ENCODE assay signal across 24 mouse cellular contexts in genomic region chr12:32203695-32204094, GRCm38 (mm10). TPM values are rescaled to one million over a fixed set of nuclear protein-coding genes. Genes with fewer than 3 reads are reported as not detected.
DNase-seq lines count a peak whose midpoint lies in the region; ATAC-seq lines count a peak whose summit lies in the region.
"Had no signal": no experiment of that assay in that cellular context is flagged by ENCODE, and none has a peak within 500 bp of the region (broad histone marks: within the 10 kb centered on the region; RNA-seq: fewer than 3 reads in every experiment).

No protein-coding gene starts in this region.

- no peak overlapping the region for H3K4me3 ChIP-seq in neural tube, embryonic 12.5 days
- H3K4me3 ChIP-seq in neural tube, embryonic 15.5 days (replicated peaks) = no peak overlapping the region
- H3K4me3 ChIP-seq: embryonic facial prominence, embryonic 10.5 days; heart, embryonic 15.5 days; hindbrain, embryonic 15.5 days; midbrain, embryonic 10.5 days had no signal

- no peak overlapping the region for H3K9ac ChIP-seq in neural tube, embryonic 12.5 days
- no peak overlapping the region for H3K9ac ChIP-seq in neural tube, embryonic 15.5 days (replicated peaks)
- H3K9ac ChIP-seq: forebrain, postnatal 0 days; heart, embryonic 15.5 days; hindbrain, embryonic 15.5 days; liver, postnatal 0 days had no signal

- no peaks in the 10 kb centered on the region for H3K36me3 ChIP-seq in neural tube, embryonic 12.5 days
- no peaks in the 10 kb centered on the region for H3K36me3 ChIP-seq in neural tube, embryonic 15.5 days
- H3K36me3 ChIP-seq in splenic B cell, adult 2 months (ENCODE audit: control insufficient read depth, insufficient read depth, low read length, poor library complexity, severe bottlenecking) = peaks cover 4% of the 10 kb centered on the region
- H3K36me3 ChIP-seq: embryonic facial prominence, embryonic 10.5 days; heart, embryonic 15.5 days; hindbrain, embryonic 15.5 days; midbrain, embryonic 10.5 days had no signal

- no peak for ATAC-seq in neural tube, embryonic 12.5 days (ENCODE audit: low FRiP score, low read depth)
- no peak for ATAC-seq in neural tube, embryonic 15.5 days (ENCODE audit: low FRiP score)
- ATAC-seq: forebrain, postnatal 0 days; intestine, postnatal 0 days; liver, postnatal 0 days had no signal

- H3K27me3 ChIP-seq in neural tube, embryonic 12.5 days (replicated peaks) = no peaks in the 10 kb centered on the region
- H3K27me3 ChIP-seq in neural tube, embryonic 15.5 days (replicated peaks) = no peaks in the 10 kb centered on the region
- H3K27me3 ChIP-seq in splenic B cell, adult 2 months (ENCODE audit: control insufficient read depth, insufficient read depth, low read length, poor library complexity, severe bottlenecking) = no peaks in the 10 kb centered on the region
- H3K27me3 ChIP-seq: heart, embryonic 15.5 days; hindbrain, embryonic 15.5 days had no signal

- peak; percentile 70 for DNase-seq in CD4-positive, CD25-positive, alpha-beta regulatory T cell, adult 2 months (ENCODE audit: low read depth, low spot score)
- peak; percentile 28 for DNase-seq in R1 (ENCODE audit: low read depth, low spot score)
- DNase-seq in splenic B cell, adult 2 months (ENCODE audit: low read depth, low spot score) = peak; percentile 77
- no peak for DNase-seq in cerebellum, adult 11-12 months
- no peak for DNase-seq in adrenal gland, postnatal 36 days
- DNase-seq: adrenal gland, postnatal 25 days; cerebellum, adult 11 months; cerebellum, postnatal 10 days; forebrain, postnatal 0 days; heart, postnatal 4 days; liver, postnatal 0 days; lung, postnatal 10 days; right cerebral cortex, postnatal 14 days; thymus, adult 2 months; thymus, postnatal 4 days had no signal

- 47% methylated on average over 8 of the region's 8 CpGs for WGBS in neural tube, embryonic 12.5 days
- 33% methylated on average over 8 of the region's 8 CpGs for WGBS in neural tube, embryonic 15.5 days

- H3K4me2 ChIP-seq in neural tube, embryonic 12.5 days (replicated peaks) = 0 out of 2 replicates have a peak overlapping the region, but pooled peaks have one; percentile 1
- H3K4me2 ChIP-seq in neural tube, embryonic 15.5 days = no peak overlapping the region
- H3K4me2 ChIP-seq: heart, embryonic 15.5 days; hindbrain, embryonic 15.5 days had no signal

- no peaks in the 10 kb centered on the region for H3K9me3 ChIP-seq in neural tube, embryonic 12.5 days
- no peaks in the 10 kb centered on the region for H3K9me3 ChIP-seq in neural tube, embryonic 15.5 days (replicated peaks)
- H3K9me3 ChIP-seq: embryonic facial prominence, embryonic 10.5 days; heart, embryonic 15.5 days; hindbrain, embryonic 15.5 days; midbrain, embryonic 10.5 days had no signal

- H3K27ac ChIP-seq in neural tube, embryonic 12.5 days = no peak overlapping the region
- no peak overlapping the region for H3K27ac ChIP-seq in neural tube, embryonic 15.5 days (replicated peaks)
- H3K27ac ChIP-seq: embryonic facial prominence, embryonic 10.5 days; heart, embryonic 15.5 days; hindbrain, embryonic 15.5 days; kidney, postnatal 0 days; midbrain, embryonic 10.5 days; stomach, postnatal 0 days had no signal

- H3K4me1 ChIP-seq in neural tube, embryonic 12.5 days = 0 out of 2 replicates have a peak, but pooled peaks cover 2% of the 10 kb centered on the region
- no peaks in the 10 kb centered on the region for H3K4me1 ChIP-seq in neural tube, embryonic 15.5 days
- H3K4me1 ChIP-seq: heart, embryonic 15.5 days had no signal

RNA-seq across cellular contexts. Expression of gene Pik3cg, which starts 4.8 kb away (rescaled TPM):
- polyA plus RNA-seq in neural tube, embryonic 12.5 days (2016; fragmentation: Nextera tagmentation; extraction: Ambion mirVana) = 1.2 and 1.4 TPM in 2 replicates
- polyA plus RNA-seq in neural tube, embryonic 15.5 days (2015; fragmentation: Nextera tagmentation; extraction: Ambion mirVana) = 0.72 and 2.6 TPM in 2 replicates
- 1 to 10 TPM; 1.8 to 2.2 TPM for total RNA-seq in adrenal gland, postnatal 36 days (2021)

Comparison
In these comparisons a context has a peak if more than half of its experiments do, and no peak if none do; other contexts are left out.
1. DNase-seq: peak in CD4-positive, CD25-positive, alpha-beta regulatory T cell, adult 2 months (single experiment), R1 (single experiment) and splenic B cell, adult 2 months (single experiment); none in cerebellum, adult 11-12 months (single experiment) and adrenal gland, postnatal 36 days (0 of 2).